Mouse (Mus musculus): ENCODE measurements around the gene Scgb2b21.
"Not testable (repeated sequence)": the region's sequence is repeated elsewhere in the genome, so short reads cannot be mapped to it uniquely, and the experiment has no call there.

Scgb2b21 gene

DNA sequence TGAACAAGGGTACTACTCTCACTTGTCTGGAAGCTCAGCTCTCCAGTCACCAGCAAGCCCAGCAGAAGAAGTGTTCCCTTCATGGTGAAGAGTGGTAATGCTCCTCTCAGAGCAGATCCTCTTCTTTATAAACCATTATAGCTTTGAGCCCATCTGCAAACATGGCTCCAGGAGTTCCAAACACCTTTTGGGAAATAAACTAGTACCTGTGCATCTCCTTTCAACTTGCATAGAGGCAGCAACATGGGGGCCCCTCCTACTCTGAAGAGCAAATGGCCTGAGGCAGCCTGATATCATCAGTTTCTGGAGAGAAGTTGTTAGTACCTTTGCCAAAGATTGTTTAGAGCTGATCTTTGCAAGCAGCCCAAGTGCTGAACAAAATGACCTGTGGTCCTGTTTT lies at the start of gene Scgb2b21:
Scgb2b21 (minus strand) TSS at position 101 of the 400 bp plus-strand sequence.
- DNase-seq: no peak

- not testable (repeated sequence) for DNase-seq
Observed at GRCm38 (mm10) chr7:33543420-33543819, 23.2 kb upstream of the Scgb2b21 start.
